Mouse (Mus musculus): ENCODE results near the gene Zfp382. TPM values are rescaled to one million over a fixed set of nuclear protein-coding genes. Genes with fewer than 3 reads are reported as not detected.
"Not testable (repeated sequence)": the region's sequence is repeated elsewhere in the genome, so short reads cannot be mapped to it uniquely, and the experiment has no call there.

Gene Zfp382
- total RNA-seq, 2 experiments from 2014 or later, result 4.2 to 7.1 TPM

DNA sequence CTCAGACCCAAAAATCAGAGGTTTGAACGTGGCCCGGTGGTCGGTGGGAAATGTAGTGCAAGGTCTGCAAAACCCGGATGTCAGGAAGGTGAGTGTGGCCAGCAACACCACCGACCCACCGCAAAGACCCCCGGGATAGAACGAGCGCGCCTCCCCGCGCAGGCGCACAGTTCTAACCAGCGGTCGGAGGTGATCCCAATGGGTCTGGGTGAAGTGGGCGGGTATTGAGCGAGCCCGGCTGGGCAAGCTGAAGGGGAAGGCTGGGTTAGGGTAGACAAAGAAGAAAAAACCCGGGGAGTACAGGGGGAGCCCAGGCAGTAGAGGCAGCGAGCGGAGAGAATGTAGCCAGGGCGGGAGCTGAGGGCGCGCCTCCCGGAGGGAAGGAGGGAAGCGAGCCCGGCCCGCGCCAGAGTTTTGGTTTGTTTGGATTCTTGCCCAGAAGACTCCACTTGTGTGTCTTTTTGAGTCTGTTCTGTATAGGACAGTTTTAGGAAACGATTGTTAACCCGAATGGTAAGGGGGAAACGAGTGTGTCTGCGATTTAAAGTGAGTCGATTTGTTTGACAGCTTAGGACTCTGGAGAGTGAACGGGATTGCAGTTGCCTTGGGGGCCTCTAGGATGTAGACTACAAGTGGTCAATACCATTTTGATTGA is 21.9 kb downstream of the Zfp382 start:
- peak; percentile 79 for ATAC-seq (replicated peaks; ENCODE audit: poor library complexity)

DNA sequence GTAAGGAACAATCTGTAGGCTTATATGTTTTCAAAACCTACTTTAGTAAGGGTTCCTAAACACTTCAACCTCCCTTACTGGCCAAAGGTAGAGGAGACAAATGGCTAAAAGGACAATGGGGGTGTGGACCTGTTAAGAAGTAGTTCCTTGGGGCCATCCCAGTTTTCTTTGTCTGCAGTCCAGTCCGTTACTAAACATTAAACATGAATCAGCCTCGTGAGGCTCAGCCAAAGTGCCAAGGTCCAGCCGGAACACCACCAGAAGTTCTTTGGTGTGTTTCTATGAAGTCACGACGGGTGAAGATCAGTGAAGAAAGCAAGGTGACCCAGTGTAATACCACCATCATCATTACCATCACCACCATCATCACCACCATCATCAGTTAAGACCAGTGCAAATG is 25.3 kb downstream of the Zfp382 start:
- ATAC-seq (replicated peaks; ENCODE audit: poor library complexity), result no peak

GRCm38 (mm10) chr7:30154040-30154439 is 32.3 kb downstream of the Zfp382 start:
- no peak for ATAC-seq (replicated peaks; ENCODE audit: poor library complexity)

DNA sequence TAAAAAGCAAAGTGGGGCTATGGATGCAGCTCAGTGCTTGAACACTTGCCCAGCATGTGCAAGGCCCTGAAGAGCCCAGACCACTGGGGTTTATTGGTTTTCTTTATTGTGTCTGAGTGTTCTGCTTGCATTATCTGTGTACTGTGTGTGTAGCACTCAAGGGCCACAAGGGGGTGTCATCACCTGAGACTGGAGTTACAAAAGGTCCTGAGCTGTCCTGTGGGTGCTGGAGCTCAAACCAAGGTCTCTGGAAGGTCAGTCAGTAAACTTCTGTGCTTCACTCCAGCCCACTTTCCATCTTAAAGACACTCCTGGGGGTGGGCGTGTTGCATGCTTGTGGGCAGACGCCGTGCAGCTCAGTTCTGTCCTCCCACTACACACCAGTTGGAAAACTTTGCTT is 33.8 kb downstream of the Zfp382 start:
- ATAC-seq (replicated peaks; ENCODE audit: poor library complexity), result no peak

DNA sequence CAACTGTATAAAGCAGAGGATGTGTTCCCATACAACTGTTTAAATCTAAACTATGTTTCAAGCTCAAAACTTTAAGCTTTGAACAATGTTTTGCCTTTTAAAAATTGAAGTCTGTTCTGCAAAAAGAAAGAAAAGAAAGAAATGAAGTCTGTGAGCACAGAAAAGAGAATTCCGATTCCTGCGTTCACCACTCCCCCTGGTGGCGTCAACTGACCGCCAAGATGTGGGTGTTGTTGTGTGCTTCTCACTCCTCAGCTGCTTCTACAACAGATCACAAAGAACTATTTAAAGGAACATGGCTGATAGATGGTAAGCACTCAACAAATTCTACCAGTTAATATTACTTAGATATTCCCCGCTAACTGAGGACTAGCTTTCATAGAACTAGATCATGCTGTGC is 41.4 kb downstream of the Zfp382 start:
- no peak for ATAC-seq (replicated peaks; ENCODE audit: poor library complexity)

DNA sequence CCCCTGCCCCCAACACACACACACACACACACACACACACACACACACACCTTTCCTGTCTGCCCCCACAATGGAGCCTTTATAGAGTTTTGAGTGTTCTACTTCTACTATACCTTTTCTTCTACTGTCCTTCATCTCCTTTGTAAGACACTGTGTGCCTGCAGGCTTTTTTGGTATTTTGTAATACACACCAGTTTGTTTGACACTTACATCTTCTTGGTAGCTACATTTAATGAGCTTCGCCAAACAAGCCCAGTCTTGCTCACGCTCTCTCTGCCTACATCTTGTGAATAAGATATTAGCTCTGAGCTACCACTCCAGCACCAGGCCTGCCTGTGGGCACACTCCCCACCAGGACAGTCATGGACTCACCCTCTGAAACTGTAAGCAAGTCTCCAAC is 43.0 kb downstream of the Zfp382 start:
- no peak for ATAC-seq (replicated peaks; ENCODE audit: poor library complexity)

- ATAC-seq (replicated peaks; ENCODE audit: poor library complexity), result peak; percentile 30
Measured at GRCm38 (mm10) chr7:30168914-30169582, 47.3 kb downstream of the Zfp382 start.

- peak; percentile 94 for ATAC-seq (replicated peaks; ENCODE audit: poor library complexity)
Measured at GRCm38 (mm10) chr7:30169583-30170282, 48.0 kb downstream of the Zfp382 start, which contains the start of gene Zfp146. TSS of gene Zfp146 (minus strand) at chr7:30169750.

DNA sequence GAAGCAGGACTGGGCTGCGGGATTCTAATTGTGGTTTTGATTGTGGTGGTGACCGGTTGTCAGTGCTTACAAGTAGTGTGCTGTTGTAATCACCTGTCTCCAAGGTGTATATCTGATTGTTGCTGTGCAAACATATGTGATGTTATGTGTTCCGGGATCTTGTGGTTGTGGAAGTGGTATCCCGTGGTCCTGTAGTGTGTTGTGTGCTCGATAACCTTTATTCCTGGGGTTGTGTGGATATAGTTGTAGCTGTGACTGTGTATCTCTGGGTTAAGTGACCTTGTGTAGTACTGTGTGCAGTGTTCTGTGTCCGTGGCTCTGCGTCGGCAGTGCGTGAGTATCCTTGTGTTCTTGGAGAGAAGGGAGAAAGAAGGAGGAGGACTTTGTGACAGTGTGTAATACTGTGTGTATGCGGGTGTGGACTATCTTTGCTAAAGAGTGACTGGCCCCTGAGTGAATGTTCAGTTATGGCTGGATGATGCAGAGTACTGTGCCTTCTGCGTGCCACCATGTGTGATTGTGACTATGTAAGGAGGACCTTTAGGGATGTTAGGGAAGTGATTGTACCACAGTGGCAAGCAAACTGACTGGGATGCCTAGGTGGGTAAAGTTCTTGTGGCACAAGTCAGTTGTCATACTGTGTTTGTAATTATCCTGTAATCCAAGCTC is 48.7 kb downstream of the Zfp382 start:
- no peak; the same call in 1 of the 2 replicates for ATAC-seq (replicated peaks; ENCODE audit: poor library complexity)

GRCm38 (mm10) chr7:30176474-30176873 is 54.7 kb downstream of the Zfp382 start:
- 0 out of 2 replicates have a peak, but pooled peaks have one; percentile 31 for ATAC-seq (replicated peaks; ENCODE audit: poor library complexity)

GRCm38 (mm10) chr7:30178256-30178655 is 56.5 kb downstream of the Zfp382 start:
- no peak for ATAC-seq (replicated peaks; ENCODE audit: poor library complexity)

DNA sequence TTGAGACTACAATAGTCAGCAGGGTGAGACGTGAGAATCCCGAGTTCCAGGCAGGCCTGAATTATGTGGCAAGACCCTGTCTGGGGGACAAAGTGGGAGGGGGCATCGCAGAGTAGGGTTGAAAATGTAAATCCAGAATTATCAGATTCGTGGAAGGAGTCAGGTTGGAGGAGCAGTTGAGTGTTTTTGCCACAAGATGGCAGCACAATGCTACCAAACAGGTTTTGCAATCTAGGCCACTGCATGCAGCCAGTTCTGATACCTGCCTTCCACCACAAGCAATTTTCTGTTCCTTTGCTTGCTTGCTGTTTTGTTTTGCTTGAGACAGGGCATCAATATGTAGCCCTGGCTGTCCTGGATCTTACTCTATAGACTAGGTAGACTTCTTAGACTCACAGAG is 59.6 kb downstream of the Zfp382 start:
- ATAC-seq (replicated peaks; ENCODE audit: poor library complexity), result peak; percentile 79

DNA sequence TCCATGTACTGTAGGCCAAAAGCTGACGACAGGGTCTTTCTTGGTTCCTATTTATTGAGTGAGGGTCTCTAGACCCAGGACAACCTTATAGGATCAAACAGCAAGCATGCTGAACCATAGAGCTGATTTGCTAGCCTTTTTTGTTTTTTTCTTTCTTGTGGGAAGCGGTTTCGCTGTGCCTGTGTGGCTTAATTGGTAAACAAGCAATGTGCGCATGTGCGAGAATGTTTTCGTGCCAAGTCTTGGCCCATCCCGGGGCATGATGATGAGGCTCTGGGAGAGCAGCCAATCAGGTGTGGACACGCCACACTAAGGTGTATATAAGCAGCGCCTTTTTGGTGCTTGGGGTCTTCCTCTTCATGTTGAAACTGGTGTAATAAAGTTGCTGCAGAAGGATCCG is 60.2 kb downstream of the Zfp382 start:
- ATAC-seq (replicated peaks; ENCODE audit: poor library complexity), result not testable (repeated sequence)

DNA sequence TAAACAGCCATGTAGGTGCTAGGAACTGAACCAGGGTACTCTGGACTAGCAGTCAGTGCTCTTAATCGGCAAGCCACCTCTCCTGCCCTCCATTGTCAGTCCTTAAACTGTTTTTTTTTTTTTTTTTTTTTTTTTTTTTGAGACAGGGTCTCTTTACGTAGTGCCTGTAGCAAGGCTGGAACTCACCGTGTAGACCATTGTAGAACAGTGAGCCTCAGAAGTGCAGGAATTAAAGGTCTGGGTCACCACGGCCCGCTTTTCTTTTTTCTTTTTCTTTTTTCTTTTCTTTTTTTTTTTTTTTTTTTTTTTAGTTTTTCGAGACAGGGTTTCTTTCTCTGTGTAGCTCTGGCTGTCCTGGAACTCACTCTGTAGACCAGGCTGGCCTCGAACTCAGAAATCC is 61.4 kb downstream of the Zfp382 start:
- ATAC-seq (replicated peaks; ENCODE audit: poor library complexity), result not testable (repeated sequence)

- ATAC-seq (replicated peaks; ENCODE audit: poor library complexity), result peak; percentile 95
Measured at GRCm38 (mm10) chr7:30183879-30184289, 62.1 kb downstream of the Zfp382 start, which contains the start of gene Cox7a1. TSS of gene Cox7a1 (plus strand) at chr7:30184144.

Other genes starting within 250 kb of the Zfp382 start
- 6.9 and 8.0 TPM in 2 replicates for gene Zfp27, start 215.4 kb upstream of the Zfp382 start, total RNA-seq (2015)
- gene Zfp27, start 215.4 kb upstream of the Zfp382 start, total RNA-seq (2017), result 5.5 and 12.1 TPM in 2 replicates
- gene Zfp383, start 213.7 kb upstream of the Zfp382 start, total RNA-seq (2015), result 0.95 and 1.1 TPM in 2 replicates
- gene Zfp383, start 213.7 kb upstream of the Zfp382 start, total RNA-seq (2017), result 1.00 and 1.0 TPM in 2 replicates
- gene Zfp74, start 167.9 kb upstream of the Zfp382 start, total RNA-seq (2015), result 14.5 and 19.5 TPM in 2 replicates
- 7.2 and 8.0 TPM in 2 replicates for gene Zfp74, start 167.9 kb upstream of the Zfp382 start, total RNA-seq (2017)
- gene Zfp568, start 138.0 kb upstream of the Zfp382 start, total RNA-seq (2015), result 17.2 and 22.3 TPM in 2 replicates
- 38.4 and 53.5 TPM in 2 replicates for gene Zfp568, start 138.0 kb upstream of the Zfp382 start, total RNA-seq (2017)
- 1.1 and 1.8 TPM in 2 replicates for gene Zfp14, start 70.6 kb upstream of the Zfp382 start, total RNA-seq (2015)
- 1.2 and 2.1 TPM in 2 replicates for gene Zfp14, start 70.6 kb upstream of the Zfp382 start, total RNA-seq (2017)
- gene Zfp82, start 49.0 kb upstream of the Zfp382 start, total RNA-seq (2015), result 4.4 and 4.9 TPM in 2 replicates
- gene Zfp82, start 49.0 kb upstream of the Zfp382 start, total RNA-seq (2017), result 3.4 and 4.9 TPM in 2 replicates
- gene Gm26920, start 31.5 kb upstream of the Zfp382 start, total RNA-seq (2015), result not detected in 2 replicates
- gene Gm26920, start 31.5 kb upstream of the Zfp382 start, total RNA-seq (2017), result not detected in 2 replicates
- 9.2 and 11.8 TPM in 2 replicates for gene Zfp566, start 31.4 kb upstream of the Zfp382 start, total RNA-seq (2015)
- 4.2 and 5.5 TPM in 2 replicates for gene Zfp566, start 31.4 kb upstream of the Zfp382 start, total RNA-seq (2017)
- 33.1 and 34.6 TPM in 2 replicates for gene Zfp260, start 27.2 kb upstream of the Zfp382 start, total RNA-seq (2015)
- 26.4 and 35.4 TPM in 2 replicates for gene Zfp260, start 27.2 kb upstream of the Zfp382 start, total RNA-seq (2017)
- gene Zfp146, start 47.8 kb downstream of the Zfp382 start, total RNA-seq (2015), result 62.2 and 64.3 TPM in 2 replicates
- gene Zfp146, start 47.8 kb downstream of the Zfp382 start, total RNA-seq (2017), result 88.0 and 101 TPM in 2 replicates
- 0.98 TPM in 1 of 2 replicates, not detected in the other for gene Cox7a1, start 62.2 kb downstream of the Zfp382 start, total RNA-seq (2015)
- 3.3 and 7.0 TPM in 2 replicates for gene Cox7a1, start 62.2 kb downstream of the Zfp382 start, total RNA-seq (2017)
- gene Capns1, start 76.9 kb downstream of the Zfp382 start, total RNA-seq (2015), result 319 and 322 TPM in 2 replicates
- gene Capns1, start 76.9 kb downstream of the Zfp382 start, total RNA-seq (2017), result 165 and 206 TPM in 2 replicates
- gene Polr2i, start 110.0 kb downstream of the Zfp382 start, total RNA-seq (2015), result 75.7 and 78.4 TPM in 2 replicates
- 60.6 and 69.9 TPM in 2 replicates for gene Polr2i, start 110.0 kb downstream of the Zfp382 start, total RNA-seq (2017)
- gene Tbcb, start 110.3 kb downstream of the Zfp382 start, total RNA-seq (2015), result 95.9 and 112 TPM in 2 replicates
- 27.6 and 37.1 TPM in 2 replicates for gene Tbcb, start 110.3 kb downstream of the Zfp382 start, total RNA-seq (2017)
- 0.32 TPM in 1 of 2 replicates, not detected in the other for gene Ovol3, start 113.8 kb downstream of the Zfp382 start, total RNA-seq (2015)
- gene Ovol3, start 113.8 kb downstream of the Zfp382 start, total RNA-seq (2017), result 0.12 TPM in 1 of 2 replicates, not detected in the other
- 0.39 TPM in 1 of 2 replicates, not detected in the other for gene Thap8, start 158.2 kb downstream of the Zfp382 start, total RNA-seq (2015)
- 0.33 and 0.34 TPM in 2 replicates for gene Thap8, start 158.2 kb downstream of the Zfp382 start, total RNA-seq (2017)
- 14.7 and 22.8 TPM in 2 replicates for gene Wdr62, start 158.5 kb downstream of the Zfp382 start, total RNA-seq (2015)
- 7.8 and 11.5 TPM in 2 replicates for gene Wdr62, start 158.5 kb downstream of the Zfp382 start, total RNA-seq (2017)
- gene Clip3, start 169.8 kb downstream of the Zfp382 start, total RNA-seq (2015), result not detected in 2 replicates
- not detected in 2 replicates for gene Clip3, start 169.8 kb downstream of the Zfp382 start, total RNA-seq (2017)
- gene Alkbh6, start 186.8 kb downstream of the Zfp382 start, total RNA-seq (2015), result 17.8 and 21.9 TPM in 2 replicates
- gene Alkbh6, start 186.8 kb downstream of the Zfp382 start, total RNA-seq (2017), result 34.2 and 41.8 TPM in 2 replicates
- 0.24 and 0.25 TPM in 2 replicates for gene Syne4, start 192.9 kb downstream of the Zfp382 start, total RNA-seq (2015)
- gene Syne4, start 192.9 kb downstream of the Zfp382 start, total RNA-seq (2017), result 2.0 TPM in 1 of 2 replicates, not detected in the other
- 0.47 TPM in 1 of 2 replicates, not detected in the other for gene E130208F15Rik, start 199.8 kb downstream of the Zfp382 start, total RNA-seq (2015)
- gene E130208F15Rik, start 199.8 kb downstream of the Zfp382 start, total RNA-seq (2017), result 1.6 and 2.0 TPM in 2 replicates
- 7.6 and 9.0 TPM in 2 replicates for gene Sdhaf1, start 202.0 kb downstream of the Zfp382 start, total RNA-seq (2015)
- gene Sdhaf1, start 202.0 kb downstream of the Zfp382 start, total RNA-seq (2017), result 10.5 and 11.7 TPM in 2 replicates
- gene Lrfn3, start 240.8 kb downstream of the Zfp382 start, total RNA-seq (2015), result not detected in 2 replicates
- not detected in 2 replicates for gene Lrfn3, start 240.8 kb downstream of the Zfp382 start, total RNA-seq (2017)